Mouse (Mus musculus) naive thymus-derived CD4-positive, alpha-beta T cell, adult 2 months (primary cell): Measurements from ENCODE around the gene Slain1.

Experiments
- DNase-seq: peaks from one replicate; pipeline ENCODE4 v3.0.0-alpha.2; 2011; ENCODE audit warnings: low read depth

Slain1 gene

GRCm38 (mm10) chr14:103666347-103666954 is 16.4 kb downstream of the Slain1 start:
- DNase-seq = no peak

- no peak for DNase-seq
Observed at GRCm38 (mm10) chr14:103667036-103667435, 17.0 kb downstream of the Slain1 start.

GRCm38 (mm10) chr14:103679395-103680217 is 29.6 kb downstream of the Slain1 start:
- no peak for DNase-seq

GRCm38 (mm10) chr14:103680285-103680819 is 30.3 kb downstream of the Slain1 start:
- no peak for DNase-seq

- DNase-seq = no peak
Observed at GRCm38 (mm10) chr14:103682633-103683390, 32.8 kb downstream of the Slain1 start.

- no peak for DNase-seq
Observed at GRCm38 (mm10) chr14:103686994-103687393, 37.0 kb downstream of the Slain1 start.

GRCm38 (mm10) chr14:103694295-103694694 is 44.3 kb downstream of the Slain1 start:
- DNase-seq = peak; percentile 84

GRCm38 (mm10) chr14:103695620-103696019 is 45.6 kb downstream of the Slain1 start:
- no peak for DNase-seq

- no peak for DNase-seq
Observed at GRCm38 (mm10) chr14:103697101-103697500, 47.1 kb downstream of the Slain1 start.

- no peak for DNase-seq
Observed at GRCm38 (mm10) chr14:103699308-103699707, 49.3 kb downstream of the Slain1 start.

- DNase-seq = no peak
Observed at GRCm38 (mm10) chr14:103702516-103702915, 52.5 kb downstream of the Slain1 start.

- no peak for DNase-seq
Observed at GRCm38 (mm10) chr14:103704771-103705170, 54.7 kb downstream of the Slain1 start.

GRCm38 (mm10) chr14:103706347-103706746 is 56.3 kb downstream of the Slain1 start:
- DNase-seq = no peak

- no peak for DNase-seq
Observed at GRCm38 (mm10) chr14:103708601-103709000, 58.6 kb downstream of the Slain1 start.

GRCm38 (mm10) chr14:103709261-103709660 is 59.2 kb downstream of the Slain1 start:
- no peak for DNase-seq

- no peak for DNase-seq
Observed at GRCm38 (mm10) chr14:103712986-103713385, 63.0 kb downstream of the Slain1 start.

- DNase-seq = peak; percentile 44
Observed at GRCm38 (mm10) chr14:103717516-103717915, 67.5 kb downstream of the Slain1 start.

GRCm38 (mm10) chr14:103717979-103718378 is 68.0 kb downstream of the Slain1 start:
- no peak for DNase-seq

GRCm38 (mm10) chr14:103718393-103718792 is 68.4 kb downstream of the Slain1 start:
- DNase-seq = no peak

- peak; percentile 85 for DNase-seq
Observed at GRCm38 (mm10) chr14:103718836-103719575, 69.0 kb downstream of the Slain1 start.

GRCm38 (mm10) chr14:103720163-103720562 is 70.1 kb downstream of the Slain1 start:
- DNase-seq = no peak
